Mouse (Mus musculus) heart, embryonic 12.5 days (tissue): Measurements from ENCODE around the gene Angptl2. TPM values are rescaled to one million over a fixed set of nuclear protein-coding genes. Genes with fewer than 3 reads are reported as not detected.

Experiments
- ATAC-seq: fragments of 200-750 bp; cut with Nextera tagmentation; 2 replicates; pipeline ENCODE4 v1.8.0; 2017; ENCODE audit warnings: moderate TSS enrichment, moderate library complexity; ENCODE audit not compliant: insufficient number of reproducible peaks, low FRiP score
- H3K27ac ChIP-seq: fragments of 300-500 bp; sonication (generic); 2 replicates; pipeline ENCODE4 v1.5.1; 2016; ENCODE audit warnings: mild to moderate bottlenecking, moderate library complexity; ENCODE audit not compliant: poor library complexity, severe bottlenecking
- H3K27me3 ChIP-seq: fragments of 300-500 bp; sonication (generic); replicated peaks from 2 replicates; pipeline ENCODE4 v1.6.1; 2016; ENCODE audit warnings: mild to moderate bottlenecking, moderate library complexity
- H3K36me3 ChIP-seq: fragments of 300-500 bp; sonication (generic); 2 replicates; pipeline ENCODE4 v1.6.1; 2016; ENCODE audit warnings: mild to moderate bottlenecking, moderate library complexity
- H3K4me1 ChIP-seq: fragments of 300-500 bp; sonication (generic); replicated peaks from 2 replicates; pipeline ENCODE4 v1.6.1; 2016; ENCODE audit warnings: mild to moderate bottlenecking
- H3K4me2 ChIP-seq: fragments of 300-500 bp; sonication (generic); 2 replicates; pipeline ENCODE4 v1.6.1; 2016; ENCODE audit warnings: mild to moderate bottlenecking, moderate library complexity
- H3K4me3 ChIP-seq: fragments of 300-500 bp; sonication (generic); 2 replicates; pipeline ENCODE4 v1.5.1; 2016; ENCODE audit warnings: mild to moderate bottlenecking
- H3K9ac ChIP-seq: fragments of 300-500 bp; sonication (generic); 2 replicates; pipeline ENCODE4 v1.6.1; 2016; ENCODE audit warnings: mild to moderate bottlenecking, moderate library complexity
- H3K9me3 ChIP-seq: fragments of 300-500 bp; sonication (generic); replicated peaks from 2 replicates; pipeline ENCODE4 v1.6.1; 2016; ENCODE audit warnings: mild to moderate bottlenecking, moderate library complexity
- WGBS: fragments of 180-500 bp; shearing (Covaris S2); methylation state at CpG from one replicate; pipeline ENCODE4 v1.1.7; 2016; 5-methylcytosine and 5-hydroxymethylcytosine counted together
- polyA plus RNA-seq: library from polyadenylated mRNA; unstranded; fragments of >200 nt; fragmentation: Nextera tagmentation; extraction: Ambion mirVana; gene quantifications from 2 replicates; pipeline ENCODE4 v1.2.1, GENCODE M21; 2016

Gene Angptl2
- polyA plus RNA-seq, 1 experiment from 2014 or later = 54.7 TPM

DNA sequence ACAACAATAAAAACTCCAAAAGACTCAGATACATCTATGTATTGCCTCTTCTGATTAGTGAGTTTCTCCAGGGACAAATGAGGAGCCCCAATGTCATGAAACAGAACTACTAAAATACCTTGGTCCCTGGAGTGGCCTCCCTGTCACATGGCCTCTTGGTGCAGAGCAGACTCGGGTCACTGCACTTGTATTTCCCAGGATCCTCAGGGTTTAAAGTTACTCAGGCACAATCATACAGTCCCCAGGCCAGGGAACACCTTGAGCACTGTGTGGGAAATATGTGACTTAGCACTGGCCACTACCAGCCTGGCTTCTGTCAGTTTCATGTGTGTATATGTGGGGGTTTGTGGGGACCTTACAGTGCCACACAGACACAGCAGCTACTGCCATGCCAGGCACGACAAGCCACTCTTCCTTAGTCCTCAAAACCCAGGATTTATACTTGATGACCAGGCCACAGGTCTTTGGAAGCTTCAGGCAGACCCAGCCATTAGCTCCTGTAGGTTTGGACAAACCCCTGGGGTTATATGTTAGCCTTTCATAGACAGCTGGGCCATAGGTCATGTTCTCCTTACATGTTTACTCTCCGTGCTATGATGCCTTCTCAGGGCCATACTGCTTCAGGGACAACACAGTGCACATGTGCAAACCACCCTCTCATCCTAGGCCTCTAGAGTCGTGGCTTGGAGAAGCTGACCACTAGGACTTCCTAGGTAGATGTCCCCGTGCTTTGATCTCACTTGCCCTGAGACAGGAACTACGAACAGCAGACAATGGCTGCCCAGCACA, 17.1 kb downstream of the Angptl2 start:
- peaks cover 51% of the 10 kb centered on the region for H3K36me3 ChIP-seq
- no peaks in the 10 kb centered on the region for H3K27me3 ChIP-seq
- no peak overlapping the region for H3K4me2 ChIP-seq
- no peak overlapping the region for H3K4me3 ChIP-seq
- H3K27ac ChIP-seq = peak overlapping the region; percentile 50
- no peaks in the 10 kb centered on the region for H3K9me3 ChIP-seq
- ATAC-seq = no peak
- H3K9ac ChIP-seq = peak overlapping the region; percentile 37; the same call in 1 of the 2 replicates
- 73% methylated on average over 6 of the region's 6 CpGs for WGBS
- peaks cover 51% of the 10 kb centered on the region for H3K4me1 ChIP-seq

DNA sequence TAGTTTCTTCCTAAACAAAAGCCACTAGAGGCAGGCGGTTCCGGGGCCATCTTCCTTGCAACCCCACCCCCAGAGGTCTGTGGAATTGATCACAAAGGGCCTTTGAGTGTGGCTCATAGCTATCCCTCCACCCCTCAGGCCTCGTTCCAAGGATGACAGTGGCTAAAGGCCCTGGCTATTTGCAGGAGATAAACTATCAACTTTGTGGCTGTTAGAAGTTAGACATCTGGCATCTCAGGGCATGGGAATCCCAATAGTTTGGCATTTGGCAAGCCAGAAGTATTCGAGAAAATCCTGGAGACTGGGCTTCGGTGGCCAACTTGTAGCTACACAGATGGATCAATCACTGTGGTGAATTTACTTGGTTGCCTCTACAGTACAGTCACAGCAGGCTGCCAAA, 18.0 kb downstream of the Angptl2 start:
- Histone ChIP-seq H3K36me3 (peaks cover 42% of the 10 kb centered on the region), H3K27ac (no peak overlapping the region), H3K4me1 (peaks cover 47% of the 10 kb centered on the region), H3K27me3 (no peaks in the 10 kb centered on the region), H3K9ac (no peak overlapping the region), H3K4me3 (no peak overlapping the region), H3K9me3 (no peaks in the 10 kb centered on the region), H3K4me2 (no peak overlapping the region)
- WGBS = 56% methylated on average over 5 of the region's 5 CpGs
- no peak for ATAC-seq

DNA sequence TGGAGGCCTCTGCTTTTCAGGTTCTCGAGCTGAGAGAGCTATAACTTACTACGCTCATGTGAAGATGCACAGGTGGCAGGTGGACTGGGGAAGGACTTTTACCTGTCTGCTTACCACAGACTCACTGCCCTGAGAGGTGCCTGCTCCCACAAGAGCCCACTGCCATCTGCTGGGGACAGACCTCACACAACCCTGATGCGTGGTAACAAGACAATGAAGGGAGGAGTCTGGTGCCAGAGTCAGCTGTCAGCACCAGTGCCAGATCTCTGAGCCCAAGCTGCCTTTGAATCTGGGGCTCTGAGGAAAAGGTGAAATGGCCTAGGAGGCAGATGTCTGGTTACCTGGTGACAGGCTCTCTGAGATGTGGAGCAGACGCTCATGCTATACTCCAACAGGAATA, 19.0 kb downstream of the Angptl2 start:
- H3K4me2 ChIP-seq = no peak overlapping the region
- 76% methylated on average over 4 of the region's 4 CpGs for WGBS
- H3K4me1 ChIP-seq = peaks cover 53% of the 10 kb centered on the region
- H3K27ac ChIP-seq = no peak overlapping the region
- H3K27me3 ChIP-seq = no peaks in the 10 kb centered on the region
- peaks cover 33% of the 10 kb centered on the region for H3K36me3 ChIP-seq
- no peak overlapping the region for H3K9ac ChIP-seq
- no peaks in the 10 kb centered on the region for H3K9me3 ChIP-seq
- no peak overlapping the region for H3K4me3 ChIP-seq
- ATAC-seq = no peak

DNA sequence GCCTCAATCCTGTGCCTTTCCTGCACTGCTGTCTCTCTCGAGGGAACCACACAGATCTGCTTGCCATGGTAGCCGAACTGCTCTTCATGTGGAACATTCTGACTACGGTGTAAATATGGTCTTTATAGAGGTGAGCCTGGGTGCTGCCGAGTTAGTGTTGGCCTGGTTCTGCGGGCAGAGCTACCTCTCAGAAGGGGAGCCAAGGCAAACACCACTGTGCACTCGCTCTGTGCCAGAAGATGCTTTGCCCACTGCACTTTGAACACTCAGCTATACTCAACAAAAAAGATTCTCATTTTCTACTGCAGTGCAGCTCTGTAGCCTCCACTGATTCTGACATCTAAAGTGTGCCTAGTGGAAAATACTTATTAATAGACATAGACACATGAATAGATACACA, 21.7 kb downstream of the Angptl2 start:
- Histone ChIP-seq H3K4me2 (no peak overlapping the region), H3K4me1 (peaks cover 46% of the 10 kb centered on the region), H3K9me3 (no peaks in the 10 kb centered on the region), H3K4me3 (no peak overlapping the region), H3K27me3 (no peaks in the 10 kb centered on the region), H3K36me3 (peaks cover 27% of the 10 kb centered on the region), H3K27ac (no peak overlapping the region), H3K9ac (no peak overlapping the region)
- 80% methylated on average over 6 of the region's 6 CpGs for WGBS
- ATAC-seq = no peak

DNA sequence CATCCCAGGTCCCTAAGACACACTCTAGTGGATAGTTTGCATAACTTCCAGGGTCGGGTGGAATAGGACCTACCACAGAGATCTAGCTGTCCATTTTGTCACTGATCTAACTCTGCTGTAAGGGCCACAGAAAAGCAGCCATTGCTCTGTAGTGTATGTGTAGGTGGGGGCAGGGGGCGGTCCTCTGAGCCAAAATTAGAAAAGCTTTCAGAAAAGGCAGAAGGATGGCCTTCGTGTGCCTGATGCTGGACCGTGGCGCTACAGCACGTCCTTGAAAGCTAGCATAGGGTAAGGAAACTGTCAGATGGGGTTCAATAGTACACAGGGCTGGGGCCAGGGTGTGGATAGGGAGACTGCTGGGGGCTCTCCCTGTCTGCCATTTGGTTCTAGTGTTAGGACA, 29.0 kb downstream of the Angptl2 start:
- peak overlapping the region; percentile 21; the same call in 1 of the 2 replicates for H3K27ac ChIP-seq
- no peaks in the 10 kb centered on the region for H3K27me3 ChIP-seq
- 0 out of 2 replicates have a peak overlapping the region, but pooled peaks have one; percentile 10 for H3K9ac ChIP-seq
- H3K9me3 ChIP-seq = no peaks in the 10 kb centered on the region
- ATAC-seq = no peak
- H3K4me1 ChIP-seq = peaks cover 43% of the 10 kb centered on the region
- peaks cover 44% of the 10 kb centered on the region for H3K36me3 ChIP-seq
- WGBS = 61% methylated on average over 6 of the region's 6 CpGs
- H3K4me3 ChIP-seq = no peak overlapping the region
- H3K4me2 ChIP-seq = no peak overlapping the region

DNA sequence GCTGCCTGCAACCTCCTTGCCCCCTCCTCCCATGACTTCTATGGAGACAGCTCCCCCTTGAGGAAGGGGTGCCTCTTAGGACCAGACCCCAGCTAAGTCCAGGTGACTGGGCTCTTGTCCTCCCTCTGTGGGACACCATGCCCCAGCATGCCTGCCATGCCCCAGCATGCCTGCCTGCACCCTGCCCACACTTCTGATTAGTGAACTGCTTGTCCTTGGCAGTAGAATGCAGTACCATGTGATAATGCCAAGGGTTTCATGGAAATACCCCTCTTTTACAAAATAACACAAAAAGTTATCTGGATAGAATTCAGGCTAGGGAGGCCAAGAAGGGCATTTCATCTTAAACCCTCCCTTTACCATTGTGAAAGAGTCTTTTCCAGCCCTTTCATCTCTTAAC, 29.5 kb downstream of the Angptl2 start:
- H3K4me1 ChIP-seq = peaks cover 43% of the 10 kb centered on the region

DNA sequence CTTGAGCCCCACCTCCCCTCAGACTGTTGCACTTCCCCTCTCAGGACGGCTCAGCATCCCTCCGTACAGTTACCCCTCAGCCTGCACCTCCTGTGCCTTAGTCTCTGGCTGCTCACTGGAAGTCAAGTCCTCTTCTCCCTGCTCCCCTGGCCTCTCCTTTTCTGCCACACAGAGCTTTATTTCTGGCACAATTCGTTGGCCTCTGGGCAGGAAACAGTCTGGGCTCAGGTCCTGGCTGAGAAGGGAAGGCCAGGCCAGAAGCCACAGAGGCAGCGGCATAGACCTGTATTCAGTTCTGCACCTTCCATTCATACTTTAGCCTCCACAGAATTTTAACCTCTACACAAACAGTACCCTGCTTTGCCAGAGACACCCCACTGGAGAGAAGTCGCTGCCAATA, 31.0 kb downstream of the Angptl2 start:
- H3K27ac ChIP-seq = no peak overlapping the region
- H3K9me3 ChIP-seq = no peaks in the 10 kb centered on the region
- H3K36me3 ChIP-seq = peaks cover 36% of the 10 kb centered on the region
- H3K4me2 ChIP-seq = no peak overlapping the region
- peaks cover 55% of the 10 kb centered on the region for H3K4me1 ChIP-seq
- 79% methylated on average over 5 of the region's 5 CpGs for WGBS
- no peak for ATAC-seq
- no peak overlapping the region for H3K9ac ChIP-seq
- H3K4me3 ChIP-seq = no peak overlapping the region
- no peaks in the 10 kb centered on the region for H3K27me3 ChIP-seq

More for the DNA sequence above, 29.5 kb downstream of the Angptl2 start:
- peaks cover 44% of the 10 kb centered on the region for H3K36me3 ChIP-seq
- no peaks in the 10 kb centered on the region for H3K27me3 ChIP-seq
- no peak overlapping the region for H3K4me2 ChIP-seq
- H3K9me3 ChIP-seq = no peaks in the 10 kb centered on the region
- H3K9ac ChIP-seq = 0 out of 2 replicates have a peak overlapping the region, but pooled peaks have one; percentile 10
- no peak for ATAC-seq
- no peak overlapping the region for H3K4me3 ChIP-seq
- peak overlapping the region; percentile 21; the same call in 1 of the 2 replicates for H3K27ac ChIP-seq

DNA sequence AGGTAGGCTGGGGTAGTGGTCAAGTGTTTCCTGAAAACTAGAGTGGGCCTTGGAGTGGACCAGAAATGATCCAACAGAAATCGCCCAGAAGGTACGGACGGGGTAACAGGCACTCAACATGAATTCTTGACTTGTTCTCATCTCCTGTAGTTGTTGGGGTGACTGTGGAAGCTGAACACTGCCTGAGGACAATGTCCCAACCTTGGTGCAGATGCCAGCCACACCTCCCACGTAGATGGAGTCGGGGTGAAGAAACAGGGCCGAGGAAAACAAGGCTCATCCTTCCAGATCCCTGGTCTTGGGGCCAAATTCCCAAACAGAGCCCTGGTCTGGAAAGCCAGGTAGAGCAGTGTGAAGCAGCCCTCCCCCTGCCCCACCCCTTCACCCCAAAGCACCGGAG, 32.7 kb downstream of the Angptl2 start:
- Histone ChIP-seq H3K27ac (no peak overlapping the region), H3K4me1 (peaks cover 72% of the 10 kb centered on the region), H3K9me3 (no peaks in the 10 kb centered on the region), H3K4me2 (no peak overlapping the region), H3K9ac (no peak overlapping the region), H3K4me3 (no peak overlapping the region), H3K36me3 (peaks cover 19% of the 10 kb centered on the region), H3K27me3 (no peaks in the 10 kb centered on the region)
- ATAC-seq = no peak
- WGBS = 93% methylated on average over 7 of the region's 7 CpGs

DNA sequence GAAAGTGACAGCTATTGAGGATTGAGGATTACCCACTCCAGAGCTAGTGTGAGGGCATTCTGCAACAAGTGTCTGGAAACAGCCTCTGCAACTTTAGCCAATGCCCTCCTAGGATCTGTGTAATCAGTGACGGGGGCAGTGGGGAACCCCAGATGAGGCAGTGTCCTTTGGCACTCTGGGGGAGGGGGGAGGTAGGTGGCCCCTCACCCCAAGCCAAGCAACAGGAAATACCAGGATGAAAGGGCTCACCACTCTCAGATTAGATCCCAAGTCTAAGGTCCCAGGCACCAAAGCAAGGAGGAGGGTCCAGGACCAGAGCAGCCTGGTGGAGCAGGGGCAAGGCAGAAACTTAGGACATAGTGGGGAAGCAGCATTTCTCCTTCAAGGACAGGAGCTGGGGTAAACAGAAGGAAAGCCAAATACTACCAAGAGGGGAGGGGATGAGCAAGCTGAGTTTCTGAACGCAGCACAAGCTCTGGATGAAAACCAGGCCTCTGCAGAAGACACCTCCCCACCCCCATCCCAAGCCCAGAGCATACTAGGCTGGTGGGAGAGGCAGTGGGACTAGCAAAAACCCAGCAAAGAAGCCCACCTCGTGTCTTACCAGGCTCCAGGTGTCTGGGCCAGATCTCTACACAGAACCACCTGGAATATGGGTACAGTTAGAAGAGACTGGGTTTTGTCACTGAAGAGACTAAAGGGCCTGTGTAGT, 34.2 kb downstream of the Angptl2 start:
- Histone ChIP-seq H3K4me3 (no peak overlapping the region), H3K27ac (peak overlapping the region; percentile 82), H3K9me3 (no peaks in the 10 kb centered on the region), H3K4me1 (peaks cover 71% of the 10 kb centered on the region), H3K27me3 (no peaks in the 10 kb centered on the region), H3K4me2 (no peak overlapping the region), H3K36me3 (peaks cover 12% of the 10 kb centered on the region), H3K9ac (peak overlapping the region; percentile 59)
- ATAC-seq = no peak
- WGBS = 24% methylated on average over 3 of the region's 3 CpGs

DNA sequence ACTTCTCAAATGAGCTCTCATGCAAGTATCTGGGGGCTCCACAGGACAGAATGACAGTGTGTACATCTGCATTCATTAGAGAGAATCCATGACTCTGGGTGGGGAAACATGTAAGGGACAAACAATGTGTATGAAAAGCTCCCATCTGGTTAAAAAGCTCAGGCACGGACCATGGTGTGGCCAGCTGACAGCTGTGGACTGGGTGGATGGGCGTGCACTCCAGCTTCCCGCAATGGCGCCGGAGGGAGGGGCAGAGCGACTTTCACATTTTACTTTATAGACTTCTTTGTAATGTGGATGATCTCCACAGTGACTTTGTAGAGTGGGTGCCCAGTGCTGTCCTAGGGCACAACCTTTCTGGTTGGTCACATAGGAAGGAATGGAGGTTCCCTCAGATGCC, 36.9 kb downstream of the Angptl2 start:
- 86% methylated on average over 6 of the region's 6 CpGs for WGBS
- no peak overlapping the region for H3K9ac ChIP-seq
- H3K27ac ChIP-seq = peak overlapping the region; percentile 86
- H3K4me2 ChIP-seq = no peak overlapping the region
- no peaks in the 10 kb centered on the region for H3K27me3 ChIP-seq
- no peak for ATAC-seq
- no peak overlapping the region for H3K4me3 ChIP-seq
- 0 out of 2 replicates have a peak, but pooled peaks cover 2% of the 10 kb centered on the region for H3K36me3 ChIP-seq
- peaks cover 85% of the 10 kb centered on the region for H3K4me1 ChIP-seq
- H3K9me3 ChIP-seq = no peaks in the 10 kb centered on the region

DNA sequence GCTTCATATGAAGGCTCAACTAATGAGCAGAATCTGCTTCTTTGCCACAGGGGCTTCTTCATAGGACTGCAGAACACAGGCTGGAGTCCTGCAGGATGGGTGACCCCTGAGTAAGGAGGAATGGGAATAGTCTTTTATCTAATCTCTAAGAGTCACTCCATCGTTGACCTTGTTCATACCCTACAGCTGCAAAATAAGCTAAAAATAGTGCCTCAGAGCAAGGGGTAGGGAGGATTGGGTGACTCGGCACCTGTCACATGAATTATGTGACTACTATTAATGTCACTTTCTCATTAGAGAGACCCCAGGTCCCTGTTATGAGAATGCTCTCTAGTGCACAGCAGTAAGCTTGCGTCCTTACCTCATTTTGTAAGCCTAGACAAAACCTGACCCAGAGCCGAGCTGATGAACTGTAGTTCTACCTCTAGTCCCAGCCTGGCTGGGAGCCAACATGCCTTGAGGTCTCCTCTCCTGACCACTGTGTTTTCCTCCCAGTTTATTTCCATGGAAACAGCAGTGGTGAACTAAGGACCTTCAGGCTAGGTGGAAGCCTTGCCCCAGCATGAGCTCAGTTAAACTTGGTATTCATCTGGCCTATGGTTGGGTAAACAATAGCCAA, 37.8 kb downstream of the Angptl2 start:
- Histone ChIP-seq H3K27ac (peak overlapping the region; percentile 86), H3K27me3 (no peaks in the 10 kb centered on the region), H3K4me1 (peaks cover 82% of the 10 kb centered on the region), H3K9ac (no peak overlapping the region), H3K4me2 (peak overlapping the region; percentile 38), H3K9me3 (no peaks in the 10 kb centered on the region), H3K4me3 (no peak overlapping the region), H3K36me3 (no peaks in the 10 kb centered on the region)
- 17% methylated on average over 4 of the region's 4 CpGs for WGBS
- peak; percentile 46 for ATAC-seq
